ENCODE assay signal across 8 mouse cellular contexts in the genomic region with DNA sequence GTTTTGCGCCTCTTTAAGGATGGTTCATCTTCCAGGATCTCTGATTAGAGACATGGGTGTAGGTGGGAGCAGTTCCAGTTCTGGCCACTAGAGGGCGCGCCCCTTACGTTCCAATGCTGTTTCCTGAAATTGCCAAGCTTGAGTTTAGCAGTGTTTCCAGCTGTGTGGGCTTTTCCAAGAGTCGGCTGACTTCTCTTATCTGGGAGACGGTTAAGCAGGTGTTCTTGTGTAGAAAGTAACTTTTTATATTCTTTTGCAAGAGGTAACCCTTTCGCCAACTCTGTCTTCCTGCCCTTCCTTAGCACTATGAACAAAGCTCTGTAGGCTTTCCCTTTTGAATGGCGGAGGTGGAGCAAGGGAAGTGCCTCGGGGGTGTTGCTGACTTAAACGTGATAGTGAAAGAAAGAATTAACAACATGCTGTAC. TPM values are rescaled to one million over a fixed set of nuclear protein-coding genes. Genes with fewer than 3 reads are reported as not detected.
DNase-seq lines count a peak whose midpoint lies in the region; ATAC-seq lines count a peak whose summit lies in the region.

No protein-coding gene starts in this region.

- no peak overlapping the region for H3K9ac ChIP-seq in hindbrain, embryonic 13.5 days

- peak; percentile 21; the same call in 1 of the 2 replicates for ATAC-seq in hindbrain, embryonic 13.5 days (ENCODE audit: low FRiP score)

- H3K36me3 ChIP-seq in hindbrain, embryonic 13.5 days = peaks cover 34% of the 10 kb centered on the region

- H3K27ac ChIP-seq in hindbrain, embryonic 13.5 days = no peak overlapping the region

- H3K4me2 ChIP-seq in hindbrain, embryonic 13.5 days = peak overlapping the region; percentile 34

- H3K9me3 ChIP-seq in hindbrain, embryonic 13.5 days = no peaks in the 10 kb centered on the region

- H3K4me3 ChIP-seq in hindbrain, embryonic 13.5 days = peak overlapping the region; percentile 16; the same call in 1 of the 2 replicates

- peak; percentile 53 for DNase-seq in WW6 (ENCODE audit: low read depth, low spot score)
- peak; percentile 79 to 88 for DNase-seq in cerebellum, postnatal 25 days
- DNase-seq in frontal cortex, postnatal 14 days (ENCODE audit: low spot score in 2 of 2) = peak; percentile 54 to 86
- peak; percentile 74 to 81 for DNase-seq in layer of hippocampus, postnatal 14 days (ENCODE audit: low spot score in 2 of 2)
- DNase-seq in lung, postnatal 14 days = peak; percentile 84
- DNase-seq in retina, adult 2 months (ENCODE audit: low read depth, low spot score) = peak; percentile 28
- peak; percentile 70 for DNase-seq in thymus, postnatal 25 days

- WGBS in hindbrain, embryonic 13.5 days = 13% methylated on average over 10 of the region's 10 CpGs

- H3K4me1 ChIP-seq in hindbrain, embryonic 13.5 days (replicated peaks) = no peaks in the 10 kb centered on the region; the same call in 1 of the 2 replicates

- H3K27me3 ChIP-seq in hindbrain, embryonic 13.5 days = no peaks in the 10 kb centered on the region

RNA-seq across cellular contexts. Expression of a gene that starts 13.9 kb away (rescaled TPM):
- 81.3 and 82.3 TPM in 2 replicates for polyA plus RNA-seq in hindbrain, embryonic 13.5 days (2015; fragmentation: Nextera tagmentation; extraction: Ambion mirVana)
- total RNA-seq in layer of hippocampus, postnatal 14 days (2021) = 10 to 100 TPM; 32.7 to 38.8 TPM

Comparison
In these comparisons a context has a peak if more than half of its experiments do, and no peak if none do; other contexts are left out.
1. DNase-seq: peak in every context shown above with its lines; median percentile 84 in lung, postnatal 14 days; 84 in cerebellum, postnatal 25 days; 78 in layer of hippocampus, postnatal 14 days; 70 in frontal cortex, postnatal 14 days; 70 in thymus, postnatal 25 days; 53 in WW6; 28 in retina, adult 2 months.